Mouse (Mus musculus): ENCODE measurements around the gene Bsx.

GRCm38 (mm10) chr9:40885669-40886068 is 11.7 kb downstream of the Bsx start:
- TF ChIP-seq REST (IDR thresholded peaks at IDR 0.05; ENCODE audit: insufficient read depth, insufficient read length) (no peak), MAX (IDR thresholded peaks at IDR 0.05; ENCODE audit: low read depth) (no peak), E2F4 (IDR thresholded peaks at IDR 0.05; ENCODE audit: insufficient read depth) (no peak), POLR2A (IDR thresholded peaks at IDR 0.05; ENCODE audit: insufficient read length, low read depth) (no peak), USF1 (IDR thresholded peaks at IDR 0.05; ENCODE audit: low read depth) (no peak), CEBPB (IDR thresholded peaks at IDR 0.05; ENCODE audit: insufficient read depth, poor library complexity, severe bottlenecking) (no peak)
